In genomic region chr3:36689392-36690291, GRCm38 (mm10) we compare ENCODE assay signal across 8 mouse cellular contexts. TPM values are rescaled to one million over a fixed set of nuclear protein-coding genes. Genes with fewer than 3 reads are reported as not detected.
DNase-seq lines count a peak whose midpoint lies in the region; ATAC-seq and TF ChIP-seq lines count a peak whose summit lies in the region.

Gene Trpc3 (minus strand): TSS chr3:36690167.

- 1% methylated on average over 91 of the region's 91 CpGs for WGBS in forebrain, embryonic 11.5 days
- WGBS in lung, embryonic 16.5 days, result under 1% methylated on average over 84 of the region's 91 CpGs

- H3K36me3 ChIP-seq in ES-E14 (ENCODE audit: control insufficient read depth, insufficient read depth, low read length, poor library complexity, severe bottlenecking), result no peaks in the 10 kb centered on the region
- no peaks in the 10 kb centered on the region for H3K36me3 ChIP-seq in forebrain, embryonic 11.5 days (ENCODE audit: control insufficient read depth, insufficient read depth, low read length)
- no peaks in the 10 kb centered on the region for H3K36me3 ChIP-seq in lung, embryonic 16.5 days (ENCODE audit: control insufficient read depth, insufficient read depth, low read length)

- H3K9ac ChIP-seq in ES-E14 (ENCODE audit: insufficient read depth, low read depth, low read length, poor library complexity, severe bottlenecking), result peak within 1 kb of the TSS; percentile 67
- H3K9ac ChIP-seq in forebrain, embryonic 11.5 days (ENCODE audit: low read length), result peak within 1 kb of the TSS; percentile 67
- H3K9ac ChIP-seq in lung, embryonic 16.5 days (ENCODE audit: low read length), result peak within 1 kb of the TSS; percentile 67

- no peak within 1 kb of the TSS for H3K27ac ChIP-seq in ES-E14 (ENCODE audit: insufficient read depth, low read depth, low read length, poor library complexity, severe bottlenecking)
- H3K27ac ChIP-seq in forebrain, embryonic 11.5 days (ENCODE audit: low read depth, low read length), result no peak within 1 kb of the TSS
- no peak within 1 kb of the TSS for H3K27ac ChIP-seq in lung, embryonic 16.5 days (ENCODE audit: low read length)

- no peaks in the 10 kb centered on the region for H3K4me1 ChIP-seq in ES-E14 (ENCODE audit: control insufficient read depth in 2 of 2, insufficient read depth in 2 of 2, low read length in 2 of 2, poor library complexity in 1 of 2)
- peaks cover 6% of the 10 kb centered on the region; the same call in 1 of the 2 replicates for H3K4me1 ChIP-seq in forebrain, embryonic 11.5 days (replicated peaks; ENCODE audit: control insufficient read depth, insufficient read depth, low read length)
- peaks cover 9% of the 10 kb centered on the region; the same call in 1 of the 2 replicates for H3K4me1 ChIP-seq in lung, embryonic 16.5 days (replicated peaks; ENCODE audit: control insufficient read depth, insufficient read depth, low read length)

- peak; percentile 30 for DNase-seq in ES-E14 (ENCODE audit: low read depth, low spot score)
- peak; percentile 80 for DNase-seq in brain, adult 2 months (ENCODE audit: low read depth, low spot score)
- DNase-seq in forebrain, embryonic 11.5 days (ENCODE audit: low spot score), result peak; percentile 85
- DNase-seq in heart, postnatal 14 days, result peak; percentile 40 to 50
- DNase-seq in kidney, postnatal 36 days, result peak; percentile 20 to 65
- DNase-seq in retina, postnatal 1 day, result peak; percentile 86

- intact Hi-C loops in heart, postnatal 14 days (cut with DNase I), result loop anchor here (1.0 kb wide), 1 partner anchor 147 kb away; no protein-coding TSS in a partner anchor

- H3K4me3 ChIP-seq in ES-E14 (ENCODE audit: insufficient read depth in 1 of 2, low read depth in 1 of 2, low read length in 2 of 2, poor library complexity in 1 of 2, severe bottlenecking in 1 of 2), result peak within 1 kb of the TSS; percentile 67 to 74
- peak within 1 kb of the TSS; percentile 58 for H3K4me3 ChIP-seq in forebrain, embryonic 11.5 days (ENCODE audit: low read depth, low read length)
- peak within 1 kb of the TSS; percentile 69 for H3K4me3 ChIP-seq in lung, embryonic 16.5 days (ENCODE audit: low read length)

- peak within 1 kb of the TSS; percentile 68 for H3K4me2 ChIP-seq in forebrain, embryonic 11.5 days (ENCODE audit: low read depth, low read length, severe bottlenecking)
- peak within 1 kb of the TSS; percentile 98 for H3K4me2 ChIP-seq in lung, embryonic 16.5 days (ENCODE audit: low read depth, low read length)

- in situ Hi-C loops in ES-E14 (cut with MboI; ENCODE audit: low sequenced_read_pairs in 2 of 2, unreplicated experiment in 2 of 2), result no loop called here

- peaks cover 7% of the 10 kb centered on the region for H3K27me3 ChIP-seq in forebrain, embryonic 11.5 days (ENCODE audit: control insufficient read depth, insufficient read depth, low read length)
- H3K27me3 ChIP-seq in lung, embryonic 16.5 days (ENCODE audit: control insufficient read depth, insufficient read depth, low read depth, low read length), result peaks cover 18% of the 10 kb centered on the region

- H3K9me3 ChIP-seq in ES-E14 (ENCODE audit: control insufficient read depth, insufficient read depth, low read depth, low read length), result no peaks in the 10 kb centered on the region
- no peaks in the 10 kb centered on the region for H3K9me3 ChIP-seq in forebrain, embryonic 11.5 days (ENCODE audit: control insufficient read depth, low read length)
- no peaks in the 10 kb centered on the region for H3K9me3 ChIP-seq in lung, embryonic 16.5 days (ENCODE audit: control insufficient read depth, low read length)

- peak; percentile 90 for ATAC-seq in forebrain, embryonic 11.5 days (replicated peaks; ENCODE audit: low FRiP score)
- peak; percentile 87 for ATAC-seq in lung, embryonic 16.5 days (ENCODE audit: low read depth)
- ATAC-seq in monocyte, adult 5-6 weeks (replicated peaks; ENCODE audit: insufficient number of reproducible peaks, low FRiP score, low TSS enrichment, poor library complexity, severe bottlenecking), result no peak

TF ChIP-seq in ES-E14, 5 proteins besides CTCF, POLR2A, EP300 and RAD21:
- TF ChIP-seq ZNF384 (IDR thresholded peaks at IDR 0.05; ENCODE audit: low read depth, low read length) (no peak), CHD2 (IDR thresholded peaks at IDR 0.05; ENCODE audit: low read depth, low read length) (no peak), MAFK (IDR thresholded peaks at IDR 0.05; ENCODE audit: insufficient read depth, low read depth, low read length) (no peak), HCFC1 (IDR thresholded peaks at IDR 0.05; ENCODE audit: borderline replicate concordance, insufficient read depth, low read length) (no peak), ZC3H11A (IDR thresholded peaks at IDR 0.05; ENCODE audit: borderline replicate concordance, low read depth, low read length) (no peak)
TF ChIP-seq in ES-E14: peak in this region for 0.

RNA-seq across cellular contexts. Expression of gene Trpc3, which starts in this region (rescaled TPM):
- total RNA-seq in ES-E14 (2012; rRNA removed), result 0.32 and 0.54 TPM in 2 replicates
- 4.0 and 7.0 TPM in 2 replicates for polyA plus RNA-seq in forebrain, embryonic 11.5 days (2014; fragmentation: Nextera tagmentation; extraction: Ambion mirVana)
- 1 to 10 TPM; 7.5 to 8.9 TPM for total RNA-seq in heart, postnatal 14 days (2021)
- polyA plus RNA-seq in lung, embryonic 16.5 days (2015; fragmentation: Nextera tagmentation; extraction: Ambion mirVana), result 1.5 and 1.6 TPM in 2 replicates
- total RNA-seq in monocyte, adult 5-6 weeks (2017), result not detected in 3 replicates

Comparison
In these comparisons a context has a peak if more than half of its experiments do, and no peak if none do; other contexts are left out.
1. Peak in DNase-seq, H3K4me3 ChIP-seq and H3K9ac ChIP-seq in ES-E14; RNA of the gene not detected or under 1 TPM.
2. DNase-seq: peak in every context shown above with its lines; median percentile 86 in retina, postnatal 1 day; 85 in forebrain, embryonic 11.5 days; 80 in brain, adult 2 months; 45 in heart, postnatal 14 days; 42 in kidney, postnatal 36 days; 30 in ES-E14.